Mouse (Mus musculus) MEL (cell line): ENCODE measurements around the gene Tmem52b. TPM values are rescaled to one million over a fixed set of nuclear protein-coding genes. Genes with fewer than 3 reads are reported as not detected.

ENCODE experiments used
- DNase-seq: peaks from one replicate; pipeline ENCODE4 v3.0.0; 2011; ENCODE audit warnings: low read depth, low spot score
- H3K27ac ChIP-seq: 2 replicates; pipeline ENCODE4 v1.5.1; 2012; ENCODE audit warnings: low read depth, mild to moderate bottlenecking, control low read depth, low read length, moderate library complexity; ENCODE audit not compliant: control insufficient read depth
- H3K27me3 ChIP-seq, 2 experiments: fragments of 150-350 bp in 1 of 2; sonication (generic) in 1 of 2; 2 replicates each; pipeline ENCODE4 v1.6.1; 2012; ENCODE audit warnings: low read length in 2 of 2, mild to moderate bottlenecking in 2 of 2, improper control_type of control experiment in 1 of 2, moderate library complexity in 1 of 2; ENCODE audit not compliant: insufficient read depth in 2 of 2, control insufficient read depth in 1 of 2
- H3K36me3 ChIP-seq, 2 experiments: 2 replicates each; pipeline ENCODE4 v1.6.1; 2012 to 2014; ENCODE audit warnings: low read length in 2 of 2, improper control_type of control experiment in 1 of 2, inconsistent platforms in 1 of 2, mild to moderate bottlenecking in 1 of 2; ENCODE audit not compliant: insufficient read depth in 2 of 2, control insufficient read depth in 1 of 2
- H3K4me1 ChIP-seq, 2 experiments: fragments of 150-350 bp in 1 of 2; sonication (generic) in 1 of 2; 2 replicates each; pipeline ENCODE4 v1.6.1; 2012; ENCODE audit warnings: low read length in 2 of 2, improper control_type of control experiment in 1 of 2, mild to moderate bottlenecking in 1 of 2; ENCODE audit not compliant: insufficient read depth in 2 of 2, control insufficient read depth in 1 of 2
- H3K4me3 ChIP-seq, 2 experiments: fragments of 150-350 bp in 1 of 2; sonication (generic) in 1 of 2; 2 replicates each; pipeline ENCODE4 v1.5.1; 2012; ENCODE audit warnings: low read depth in 2 of 2, low read length in 2 of 2, mild to moderate bottlenecking in 2 of 2, moderate library complexity in 2 of 2, control low read depth in 1 of 2, improper control_type of control experiment in 1 of 2; ENCODE audit not compliant: control insufficient read depth in 1 of 2, insufficient read depth in 1 of 2
- H3K79me2 ChIP-seq: 2 replicates; pipeline ENCODE4 v1.6.1; 2012; ENCODE audit warnings: mild to moderate bottlenecking, low read length, moderate library complexity; ENCODE audit not compliant: control insufficient read depth, poor library complexity, insufficient read depth
- H3K9ac ChIP-seq: 2 replicates; pipeline ENCODE4 v1.6.1; 2012; ENCODE audit warnings: low read depth, mild to moderate bottlenecking, control low read depth, low read length, moderate library complexity; ENCODE audit not compliant: control insufficient read depth, poor library complexity, severe bottlenecking
- H3K9me3 ChIP-seq: fragments of 150-350 bp; sonication (generic); replicated peaks from 2 replicates; pipeline ENCODE4 v1.6.1; 2012; ENCODE audit warnings: mild to moderate bottlenecking, low read length, improper control_type of control experiment, moderate library complexity; ENCODE audit not compliant: insufficient read depth
- BHLHE40 ChIP-seq: IDR thresholded peaks from 2 replicates; pipeline ENCODE4 v1.6.1; 2012; ENCODE audit warnings: low read depth, mild to moderate bottlenecking, inconsistent platforms, low read length, improper control_type of control experiment, borderline replicate concordance
- CHD1 ChIP-seq: IDR thresholded peaks from 2 replicates; pipeline ENCODE4 v1.6.1; 2012; ENCODE audit warnings: low read depth, mild to moderate bottlenecking, inconsistent platforms, low read length, improper control_type of control experiment
- CHD2 ChIP-seq: IDR thresholded peaks from 2 replicates; pipeline ENCODE4 v1.6.1; 2011; ENCODE audit warnings: low read length, improper control_type of control experiment
- CTCF ChIP-seq, 3 experiments: IDR thresholded peaks in 2 of 3; conservative IDR thresholded peaks in 1 of 3; 2 replicates each; pipeline ENCODE4 v1.5.1; 2011 to 2012; ENCODE audit warnings: low read length in 3 of 3, low read depth in 2 of 3, mild to moderate bottlenecking in 2 of 3, improper control_type of control experiment in 1 of 3, inconsistent platforms in 1 of 3, mixed read lengths in 1 of 3, moderate library complexity in 1 of 3; ENCODE audit not compliant: control insufficient read depth in 1 of 3, insufficient read depth in 1 of 3, poor library complexity in 1 of 3, severe bottlenecking in 1 of 3
- E2F4 ChIP-seq: IDR thresholded peaks from 2 replicates; pipeline ENCODE4 v1.6.1; 2011; ENCODE audit warnings: low read depth, low read length, improper control_type of control experiment, borderline replicate concordance
- GABPA ChIP-seq: IDR thresholded peaks from 2 replicates; pipeline ENCODE4 v1.6.1; 2012; ENCODE audit warnings: low read depth, mild to moderate bottlenecking, inconsistent platforms, low read length, improper control_type of control experiment, moderate library complexity
- KAT2A ChIP-seq: conservative IDR thresholded peaks from 2 replicates; pipeline ENCODE4 v1.6.1; 2012; ENCODE audit warnings: low read depth, low read length, improper control_type of control experiment, inconsistent platforms
- MAFK ChIP-seq: IDR thresholded peaks from 2 replicates; pipeline ENCODE4 v1.6.1; 2011; ENCODE audit warnings: low read depth, mild to moderate bottlenecking, low read length, improper control_type of control experiment, borderline replicate concordance
- NELFE ChIP-seq: IDR thresholded peaks from 2 replicates; pipeline ENCODE4 v1.6.1; 2011; ENCODE audit warnings: low read depth, low read length, improper control_type of control experiment
- POLR2A ChIP-seq, 2 experiments: IDR thresholded peaks; 2 replicates each; pipeline ENCODE4 v1.6.1; 2011 to 2012; ENCODE audit warnings: low read length in 2 of 2, mild to moderate bottlenecking in 2 of 2, control low read depth in 1 of 2, improper control_type of control experiment in 1 of 2, low read depth in 1 of 2, moderate library complexity in 1 of 2; ENCODE audit not compliant: control insufficient read depth in 1 of 2, insufficient read depth in 1 of 2, poor library complexity in 1 of 2
- RCOR1 ChIP-seq: IDR thresholded peaks from 2 replicates; pipeline ENCODE4 v1.6.1; 2012; ENCODE audit warnings: low read depth, mild to moderate bottlenecking, inconsistent platforms, low read length, improper control_type of control experiment
- TBP ChIP-seq: IDR thresholded peaks from 2 replicates; pipeline ENCODE4 v1.8.0; 2011; ENCODE audit warnings: low read depth, low read length, improper control_type of control experiment
- USF2 ChIP-seq, 2 experiments: IDR thresholded peaks; 2 replicates each; pipeline ENCODE4 v1.6.1; 2011 to 2012; ENCODE audit warnings: improper control_type of control experiment in 2 of 2, low read length in 2 of 2, borderline replicate concordance in 1 of 2, inconsistent platforms in 1 of 2, low read depth in 1 of 2, mild to moderate bottlenecking in 1 of 2; ENCODE audit not compliant: insufficient read depth in 1 of 2
- ZC3H11A ChIP-seq: IDR thresholded peaks from 2 replicates; pipeline ENCODE4 v1.6.1; 2012; ENCODE audit warnings: low read depth, mild to moderate bottlenecking, inconsistent platforms, low read length, improper control_type of control experiment
- ZKSCAN1 ChIP-seq: IDR thresholded peaks from 2 replicates; pipeline ENCODE4 v1.6.1; 2012; ENCODE audit warnings: low read depth, mild to moderate bottlenecking, inconsistent platforms, low read length, improper control_type of control experiment, moderate library complexity
- ZNF384 ChIP-seq: IDR thresholded peaks from 2 replicates; pipeline ENCODE4 v1.6.1; 2012; ENCODE audit warnings: low read depth, mild to moderate bottlenecking, inconsistent platforms, low read length, improper control_type of control experiment
- polyA plus RNA-seq, 2 experiments: library from polyadenylated mRNA; stranded (reverse) in 1 of 2; unstranded in 1 of 2; fragments of >175 nt in 1 of 2; fragments of >200 nt in 1 of 2; gene quantifications; 2 replicates each; pipeline versions ENCODE4 v1.2.1 to v1.2.4; 2012; ENCODE audit warnings: low replicate concordance in 2 of 2, low read depth in 1 of 2; ENCODE audit not compliant: insufficient read length in 2 of 2, insufficient read depth in 1 of 2, missing spikeins in 1 of 2
- total RNA-seq: library from RNA; depleted of rRNA; stranded (reverse); fragments of 300-350 nt; gene quantifications from 2 replicates; pipeline ENCODE4 v1.2.3, GENCODE M21; 2012

Gene Tmem52b
- total and polyA plus RNA-seq, 3 experiments = not detected

DNA sequence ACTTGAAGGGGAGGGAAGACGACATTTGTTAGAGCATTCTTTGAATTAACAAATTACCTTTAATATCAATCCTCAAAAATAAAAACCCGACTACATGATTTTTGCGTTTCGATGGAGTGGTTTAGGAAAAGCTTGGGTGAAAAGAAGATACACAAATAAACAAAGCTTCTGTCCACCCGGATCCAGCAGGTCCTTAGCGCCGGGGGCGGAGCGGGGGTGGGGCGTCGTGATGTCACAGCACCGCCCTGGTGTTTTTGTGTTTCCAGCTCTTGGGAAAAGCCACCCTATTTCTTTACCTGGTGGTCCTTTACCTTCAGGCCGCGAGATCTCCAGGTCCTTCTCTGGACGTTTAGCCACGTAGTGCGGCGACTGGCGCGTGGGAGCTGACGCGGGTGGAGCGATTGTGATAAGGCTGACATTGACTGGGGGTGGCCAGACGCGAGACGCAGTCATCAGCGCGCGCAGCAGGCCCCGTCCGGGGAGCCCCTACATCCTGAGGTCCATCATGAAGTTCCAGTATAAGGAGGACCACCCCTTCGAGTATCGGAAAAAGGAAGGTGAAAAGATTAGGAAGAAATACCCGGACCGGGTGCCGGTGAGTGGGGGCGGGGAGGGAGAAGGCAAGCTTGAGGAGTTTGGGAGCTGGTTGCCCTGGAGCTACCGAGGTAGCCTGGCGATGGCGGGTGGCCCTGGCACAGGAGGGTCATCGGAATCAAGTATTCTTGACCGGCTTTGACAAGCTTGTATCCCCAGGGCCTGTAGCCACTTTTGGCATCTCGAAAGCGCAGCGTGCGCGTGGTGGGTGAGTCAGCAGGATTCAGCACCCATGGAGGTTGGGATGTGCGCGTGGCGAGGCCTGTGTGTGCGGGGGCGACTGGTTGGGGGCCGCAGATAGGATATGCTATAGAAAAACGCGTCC lies 20.8 kb downstream of the Tmem52b start, which contains the start of gene Gabarapl1 (continued):
- TF ChIP-seq MAFK (0 out of 2 replicates have a peak, but pooled peaks have one; percentile 21), CHD2 (peak; percentile 17; the same call in 1 of the 2 replicates), POLR2A (IDR thresholded peaks at IDR 0.05; ENCODE audit: control insufficient read depth in 1 of 2, insufficient read depth in 1 of 2, low read depth in 1 of 2, low read length in 2 of 2, poor library complexity in 1 of 2) (peak in 1 of 2 experiments; percentile 59; a peak in 2 of 4 replicates), GABPA (0 out of 2 replicates have a peak, but pooled peaks have one; percentile 24), ZC3H11A (no peak), NELFE (peak; percentile 50), RCOR1 (no peak), USF2 (IDR thresholded peaks at IDR 0.05; ENCODE audit: borderline replicate concordance in 1 of 2, insufficient read depth in 1 of 2, low read depth in 1 of 2, low read length in 2 of 2) (no peak), ZKSCAN1 (no peak)

DNA sequence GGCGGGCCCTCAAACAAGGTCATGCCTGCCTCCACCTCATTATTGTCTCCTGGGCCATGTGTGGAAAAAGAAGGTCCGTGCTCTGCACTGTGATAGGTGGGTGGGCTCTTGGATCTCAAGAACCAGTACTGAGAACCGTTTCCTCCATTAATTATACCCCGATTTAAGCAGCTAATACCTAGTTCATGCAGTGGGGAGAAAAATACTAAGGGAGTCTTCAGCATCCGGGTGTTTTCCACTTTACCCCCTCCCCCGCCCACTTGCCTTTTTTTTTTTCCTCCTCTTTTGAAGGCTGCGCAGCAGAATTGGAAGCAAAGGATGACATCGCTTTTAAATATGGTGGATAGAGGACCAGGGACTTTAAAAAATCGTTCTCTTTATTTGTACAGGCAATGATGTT lies 21.7 kb downstream of the Tmem52b start:
- Histone ChIP-seq H3K27me3 (0 out of 4 replicates have a peak, but pooled peaks cover 0 to 4% of the 10 kb centered on the region in 2 experiments), H3K79me2 (peaks cover 27% of the 10 kb centered on the region), H3K4me1 (peaks cover 11 to 17% of the 10 kb centered on the region in 2 experiments), H3K4me3 (peak overlapping the region; percentile 95 to 96), H3K9me3 (no peaks in the 10 kb centered on the region), H3K36me3 (peaks cover 5 to 13% of the 10 kb centered on the region in 2 experiments), H3K27ac (peak overlapping the region; percentile 65), H3K9ac (peak overlapping the region; percentile 85)
- TF ChIP-seq ZNF384 (peak; percentile 93), KAT2A (no peak), TBP (0 out of 2 replicates have a peak, but pooled peaks have one; percentile 52), CHD1 (no peak), USF2 (IDR thresholded peaks at IDR 0.05; ENCODE audit: borderline replicate concordance in 1 of 2, insufficient read depth in 1 of 2, low read depth in 1 of 2, low read length in 2 of 2) (no peak), BHLHE40 (no peak), CTCF (IDR thresholded peaks at IDR 0.05 in 2 of 3, conservative IDR thresholded peaks at IDR 0.05 in 1 of 3; ENCODE audit: control insufficient read depth in 1 of 3, insufficient read depth in 1 of 3, low read depth in 2 of 3, low read length in 3 of 3, poor library complexity in 1 of 3, severe bottlenecking in 1 of 3) (no peak)
- DNase-seq = peak; percentile 70

DNA sequence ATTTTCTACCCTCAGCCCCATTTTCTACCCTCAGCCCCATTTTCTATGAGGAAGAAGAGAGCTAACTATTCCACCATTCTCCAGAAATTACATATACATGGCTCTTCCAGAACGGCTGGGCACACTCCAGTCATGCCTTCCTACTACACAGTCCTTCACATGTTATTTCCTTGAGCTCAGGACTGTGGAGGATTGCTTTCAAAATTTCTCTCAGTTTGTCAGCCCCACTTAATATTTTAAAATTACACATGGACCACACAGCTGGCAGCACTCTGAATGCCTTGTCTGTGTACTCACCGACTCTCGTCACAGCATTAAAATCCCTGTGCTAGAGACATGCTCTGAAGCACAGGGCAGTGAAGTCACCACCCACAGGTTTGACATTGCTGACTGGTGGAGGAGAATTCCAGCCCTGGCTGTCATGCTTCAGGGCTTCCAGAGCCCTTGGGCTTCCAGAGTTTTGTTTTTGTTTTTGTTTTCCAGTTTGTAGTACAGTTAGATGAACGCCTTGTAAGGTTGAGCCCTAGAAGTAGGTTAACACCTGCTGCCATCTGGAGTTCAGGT lies 22.4 kb downstream of the Tmem52b start:
- Histone ChIP-seq H3K36me3 (peaks cover 7 to 13% of the 10 kb centered on the region in 2 experiments), H3K9ac (peak overlapping the region; percentile 11; the same call in 1 of the 2 replicates), H3K27me3 (0 out of 4 replicates have a peak, but pooled peaks cover 0 to 4% of the 10 kb centered on the region in 2 experiments), H3K79me2 (peaks cover 27% of the 10 kb centered on the region), H3K9me3 (no peaks in the 10 kb centered on the region)
- no peak for TF ChIP-seq E2F4
- TF ChIP-seq ZNF384 = no peak
- TF ChIP-seq, all 39 proteins: peak for 0
- H3K4me1 ChIP-seq = peaks cover 11 to 17% of the 10 kb centered on the region in 2 experiments
- peak overlapping the region; percentile 16 to 95; a peak in 3 of 4 replicates for H3K4me3 ChIP-seq
- no peak overlapping the region for H3K27ac ChIP-seq
- no peak for DNase-seq
